In the genomic region with DNA sequence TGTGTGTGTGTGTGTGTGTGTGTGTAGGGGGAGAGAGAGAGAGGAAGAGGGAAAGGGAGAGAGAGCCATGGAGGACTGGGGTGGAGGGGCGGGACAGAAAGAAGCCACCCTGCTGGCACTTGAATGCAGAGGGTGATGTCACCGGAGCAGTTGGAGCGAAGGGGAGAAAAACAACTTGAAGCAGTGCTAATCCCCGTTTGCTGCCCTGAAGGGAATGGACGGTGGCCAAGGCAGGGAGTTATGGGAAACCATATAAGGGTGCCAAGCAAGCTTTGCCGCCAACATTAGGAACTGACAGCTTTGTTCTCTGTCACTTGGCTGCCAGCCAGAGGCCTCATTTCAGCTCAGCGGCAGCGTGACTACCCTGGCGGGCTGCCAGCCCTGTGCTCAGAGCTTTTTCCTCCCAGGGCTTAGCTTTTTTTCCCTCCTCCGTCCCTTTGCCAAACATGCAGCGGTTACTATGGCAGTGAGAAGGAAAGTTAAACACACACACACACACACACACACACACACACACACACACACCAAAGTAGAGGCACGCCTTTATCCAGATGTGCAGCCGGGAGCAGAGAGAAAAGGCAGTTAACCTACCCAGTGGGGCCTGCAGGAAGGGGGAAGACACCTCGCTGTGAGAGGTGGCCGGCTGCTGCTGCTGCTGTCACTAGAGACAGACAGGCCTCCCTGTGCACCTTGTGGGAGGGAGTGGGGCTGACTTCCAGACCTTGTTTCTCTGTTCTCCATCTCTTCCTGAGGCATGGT, we compare ENCODE assay signal across 8 mouse cellular contexts.
A peak's percentile ranks its signal among the peaks of the same experiment; 100 is the strongest.
DNase-seq lines count a peak whose midpoint lies in the region; ATAC-seq lines count a peak whose summit lies in the region.

No protein-coding gene starts in this region.

- no peaks in the 10 kb centered on the region for H3K27me3 ChIP-seq in hindbrain, embryonic 11.5 days (ENCODE audit: control insufficient read depth, insufficient read depth, low read length)

- peak overlapping the region; percentile 24 for H3K4me2 ChIP-seq in hindbrain, embryonic 11.5 days (replicated peaks; ENCODE audit: low read depth, low read length)

- H3K9me3 ChIP-seq in hindbrain, embryonic 11.5 days (ENCODE audit: control insufficient read depth, low read length) = no peaks in the 10 kb centered on the region

- DNase-seq in MN1 (ENCODE audit: low spot score) = peak; percentile 100
- DNase-seq in cerebellum, adult 9-11 months = peak; percentile 100
- peak; percentile 99 to 100 for DNase-seq in frontal cortex, adult 2 months (ENCODE audit: extremely low spot score in 1 of 2, low spot score in 1 of 2)
- DNase-seq in hindbrain, embryonic 11.5 days (ENCODE audit: low spot score) = peak; percentile 95
- peak; percentile 100 for DNase-seq in layer of hippocampus, postnatal 10 days (ENCODE audit: low spot score in 2 of 2)
- DNase-seq in lung, postnatal 10 days = peak; percentile 100
- DNase-seq in ovary, postnatal 36 days (ENCODE audit: low spot score) = peak; percentile 99
- DNase-seq in thymus, postnatal 25 days = peak; percentile 94

- no peak overlapping the region for H3K4me3 ChIP-seq in hindbrain, embryonic 11.5 days (ENCODE audit: low read depth, low read length)

- peak overlapping the region; percentile 86 for H3K27ac ChIP-seq in hindbrain, embryonic 11.5 days (ENCODE audit: low read depth, low read length)

- under 1% methylated on average over 13 of the region's 15 CpGs for WGBS in hindbrain, embryonic 11.5 days

- H3K4me1 ChIP-seq in hindbrain, embryonic 11.5 days (replicated peaks; ENCODE audit: control insufficient read depth, insufficient read depth, low read length) = peaks cover 21% of the 10 kb centered on the region

- no peaks in the 10 kb centered on the region for H3K36me3 ChIP-seq in hindbrain, embryonic 11.5 days (ENCODE audit: control insufficient read depth, insufficient read depth, low read length)

- peak overlapping the region; percentile 46; the same call in 1 of the 2 replicates for H3K9ac ChIP-seq in hindbrain, embryonic 11.5 days (ENCODE audit: low read depth, low read length)

- ATAC-seq in hindbrain, embryonic 11.5 days (ENCODE audit: low FRiP score) = peak; percentile 88
